Mouse (Mus musculus) Patski (cell line): ENCODE data around the gene Nmrk2. TPM values are rescaled to one million over a fixed set of nuclear protein-coding genes. Genes with fewer than 3 reads are reported as not detected.
A peak's percentile ranks its signal among the peaks of the same experiment; 100 is the strongest.
"Not testable (repeated sequence)": the region's sequence is repeated elsewhere in the genome, so short reads cannot be mapped to it uniquely, and the experiment has no call there.

Experiments
- ATAC-seq: fragments of 100-300 bp; one replicate; pipeline ENCODE4 v1.8.0; 2021
- CTCF ChIA-PET: fragments of 350-600 bp; sonication (Branson Sonifier 250); formaldehyde crosslinking; loops from one replicate; lab custom pipeline; 2022; ENCODE audit warnings: inconsistent platforms; lab: Charles Lee
- POLR2A ChIA-PET: fragments of 350-600 bp; sonication (Branson Sonifier 250); formaldehyde crosslinking; loops from one replicate; lab custom pipeline; 2022; ENCODE audit warnings: antibody characterized with exemption, inconsistent platforms; lab: Charles Lee
- DNase-seq: peaks from one replicate; pipeline ENCODE4 v3.0.0-alpha.2; 2011; ENCODE audit warnings: low read depth, low spot score
- H3K27me3 ChIP-seq: fragments of 371-371 bp; one replicate; pipeline ENCODE4 v1.5.1; 2021
- CTCF ChIP-seq: fragments of 100-300 bp; IDR thresholded peaks from one replicate; pipeline ENCODE4 v1.5.1; 2021
- in situ Hi-C: fragments of 300-500 bp; cut with MboI; formaldehyde crosslinking; loops from 3 replicates; pipeline ENCODE4 v1.11.1; 2018; ENCODE audit warnings: low pct_unique_long_range_greater_than_20kb, mixed read lengths
- polyA plus RNA-seq: library from polyadenylated mRNA; unstranded; gene quantifications from one replicate; pipeline ENCODE4 v1.2.3, GENCODE M21; 2021

The Nmrk2 gene
- polyA plus RNA-seq, 1 experiment from 2014 or later = 0.14 TPM

DNA sequence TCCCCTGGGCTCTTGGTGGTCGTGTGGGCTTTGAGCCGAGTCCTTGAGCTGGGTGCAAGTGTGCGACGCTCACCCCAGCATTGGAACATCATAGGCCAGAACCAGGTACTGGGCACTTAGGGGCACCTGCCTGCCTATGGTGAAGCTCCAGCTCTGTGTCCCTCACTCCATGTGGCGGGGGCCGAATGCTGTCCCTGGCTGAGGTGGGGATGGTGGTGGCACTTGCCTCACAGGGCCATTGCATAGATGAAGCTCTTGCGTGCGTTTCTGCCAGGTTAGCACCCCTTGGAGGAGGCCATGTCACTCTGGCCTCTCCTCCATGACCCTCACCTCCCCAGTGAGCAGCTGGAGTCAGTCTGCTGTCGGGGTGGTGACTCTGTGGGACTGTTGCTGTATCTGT lies 14.7 kb downstream of the Nmrk2 start:
- DNase-seq = no peak

DNA sequence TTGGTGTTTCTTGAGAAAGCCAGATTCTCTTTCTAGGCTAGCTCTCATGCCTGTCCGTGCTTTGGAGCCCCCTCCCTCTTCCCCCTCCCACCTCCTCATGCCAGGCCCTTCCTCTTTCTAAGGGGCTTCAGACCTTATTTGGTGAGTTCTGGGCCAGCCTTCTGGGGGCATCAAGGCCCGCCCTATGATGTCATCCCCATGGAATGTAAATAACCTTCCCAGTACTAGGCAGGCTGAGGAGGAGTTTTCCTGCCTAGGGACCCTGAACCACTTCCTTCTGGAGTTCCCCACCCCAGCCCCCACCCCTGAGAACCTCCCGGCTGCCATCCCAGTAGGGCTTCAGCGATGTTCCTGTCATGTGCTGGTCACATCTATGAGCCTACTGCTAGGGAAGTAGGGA lies 17.1 kb downstream of the Nmrk2 start:
- ATAC-seq (no peak), DNase-seq (no peak)
- TF ChIP-seq CTCF = no peak
- H3K27me3 ChIP-seq = no peaks in the 10 kb centered on the region
- POLR2A ChIA-PET = no interaction called here
- CTCF ChIA-PET = interaction anchor here (1.1 kb wide), 1 partner anchor 38 kb away, joined by 4 read pairs; no protein-coding TSS in a partner anchor
- in situ Hi-C loops = no loop called here

More for the DNA sequence above, 14.7 kb downstream of the Nmrk2 start:
- ChIA-PET CTCF (no interaction called here), POLR2A (interaction anchor here (0.6 kb wide), 1 partner anchor 50 kb away, joined by 5 read pairs; no protein-coding TSS in a partner anchor)
- no peak for ATAC-seq
- no peak for TF ChIP-seq CTCF
- no peaks in the 10 kb centered on the region for H3K27me3 ChIP-seq
- in situ Hi-C loops = no loop called here

DNA sequence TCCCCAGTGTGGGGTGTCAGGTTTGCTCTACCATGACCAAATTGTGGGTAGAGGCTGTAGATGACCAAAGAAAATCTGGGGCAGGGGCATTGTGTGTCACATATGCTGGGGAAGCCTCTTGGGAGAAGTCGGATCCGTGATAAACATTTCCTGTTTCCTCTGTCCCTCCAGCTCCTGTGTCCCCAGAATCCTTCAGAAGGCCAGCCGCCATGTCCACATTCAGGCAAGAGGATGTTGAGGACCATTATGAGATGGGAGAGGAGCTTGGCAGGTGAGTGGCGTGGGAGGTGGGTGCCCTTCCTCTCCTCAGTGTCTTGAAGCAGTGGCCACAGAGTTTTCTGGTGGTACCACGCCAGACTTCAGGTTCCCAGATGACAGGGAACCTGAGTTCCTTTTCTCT lies 18.0 kb downstream of the Nmrk2 start, which contains the start of gene 4930442H23Rik:
Gene 4930442H23Rik, minus strand, starts transcription at position 45 of the 400 bp plus-strand sequence.
- in situ Hi-C loops = no loop called here
- POLR2A ChIA-PET = interaction anchor here (1.4 kb wide), 1 partner anchor 9 kb away, joined by 6 read pairs; no protein-coding TSS in a partner anchor
- CTCF ChIA-PET = interaction anchor here (0.8 kb wide), 1 partner anchor 105 kb away, joined by 3 read pairs; no protein-coding TSS in a partner anchor
- DNase-seq = no peak
- no peaks in the 10 kb centered on the region for H3K27me3 ChIP-seq
- no peak for ATAC-seq
- TF ChIP-seq CTCF = no peak

DNA sequence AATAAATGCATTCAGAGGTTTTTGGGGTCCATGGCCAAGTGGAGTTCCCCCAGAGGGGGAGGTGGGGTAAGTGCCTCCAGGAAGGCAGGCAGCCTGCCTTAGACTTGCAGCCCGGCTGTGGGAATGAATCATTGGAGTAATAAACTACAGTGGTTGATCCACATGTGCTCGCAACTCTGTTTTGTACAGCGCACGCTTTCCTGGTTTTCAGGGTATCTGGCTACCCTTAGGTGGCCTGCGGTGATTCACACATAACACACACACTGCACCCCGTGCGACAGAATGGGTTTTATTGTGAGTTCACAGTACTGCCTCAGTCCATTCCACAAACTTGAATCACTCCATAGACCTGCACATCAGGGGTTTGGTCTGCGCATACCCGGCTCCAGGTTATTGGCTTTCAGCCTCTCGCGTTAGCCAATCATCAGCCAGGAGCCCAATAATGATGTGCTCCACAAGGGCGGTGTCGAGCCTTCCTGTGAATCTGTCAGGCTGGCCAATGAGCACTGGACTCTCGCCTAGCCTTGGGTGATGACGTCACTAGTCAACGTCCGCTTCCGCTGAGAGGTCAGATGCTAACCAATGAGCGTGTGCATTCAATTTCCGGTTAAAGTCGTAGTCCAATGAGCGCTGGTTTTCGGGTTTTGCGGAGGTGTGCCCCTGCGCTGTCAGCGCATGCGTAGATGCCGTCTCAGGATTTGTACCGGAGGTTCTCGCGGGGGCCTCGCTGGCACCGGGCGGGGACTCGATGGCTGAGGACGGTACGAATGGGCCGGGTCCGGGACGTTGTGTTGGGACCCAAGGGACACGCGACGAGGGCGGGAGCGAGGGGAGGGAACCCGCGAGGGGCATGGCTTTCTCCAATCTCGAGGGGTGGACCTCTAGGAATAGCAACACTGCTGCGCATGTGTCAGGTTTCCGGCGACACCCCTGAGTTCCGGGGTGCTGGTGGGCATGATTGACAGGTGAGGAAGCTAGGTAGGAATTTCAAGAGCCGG lies 19.2 kb downstream of the Nmrk2 start, which contains the start of gene Dapk3:
Gene Dapk3, plus strand, starts transcription at position 670 of the 998 bp plus-strand sequence.
- no peaks in the 10 kb centered on the region for H3K27me3 ChIP-seq
- in situ Hi-C loops = no loop called here
- TF ChIP-seq CTCF = no peak
- DNase-seq (peak; percentile 99), ATAC-seq (peak; percentile 80)
- ChIA-PET POLR2A (interaction anchor here (1.4 kb wide), 1 partner anchor 10 kb away, joined by 6 read pairs; no protein-coding TSS in a partner anchor), CTCF (no interaction called here)

DNA sequence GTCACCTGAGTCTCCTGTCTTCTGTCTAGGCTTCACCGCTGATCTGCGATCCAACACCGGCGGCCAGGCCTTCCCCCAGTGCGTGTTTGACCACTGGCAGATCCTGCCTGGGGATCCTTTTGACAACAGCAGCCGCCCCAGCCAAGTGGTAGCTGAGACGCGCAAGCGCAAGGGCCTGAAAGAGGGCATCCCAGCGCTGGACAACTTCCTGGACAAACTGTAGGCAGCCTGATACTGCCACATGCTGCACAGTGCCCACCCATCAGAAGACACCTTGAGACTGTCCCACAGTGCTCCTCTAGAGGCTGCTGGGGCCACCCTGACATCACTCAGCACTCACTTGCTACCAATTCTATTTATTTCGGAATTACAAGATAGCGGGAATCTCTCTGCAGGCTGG lies 20.0 kb downstream of the Nmrk2 start:
- in situ Hi-C loops, ATAC-seq, CTCF ChIA-PET, H3K27me3 ChIP-seq, DNase-seq, POLR2A ChIA-PET: not testable (repeated sequence)

DNA sequence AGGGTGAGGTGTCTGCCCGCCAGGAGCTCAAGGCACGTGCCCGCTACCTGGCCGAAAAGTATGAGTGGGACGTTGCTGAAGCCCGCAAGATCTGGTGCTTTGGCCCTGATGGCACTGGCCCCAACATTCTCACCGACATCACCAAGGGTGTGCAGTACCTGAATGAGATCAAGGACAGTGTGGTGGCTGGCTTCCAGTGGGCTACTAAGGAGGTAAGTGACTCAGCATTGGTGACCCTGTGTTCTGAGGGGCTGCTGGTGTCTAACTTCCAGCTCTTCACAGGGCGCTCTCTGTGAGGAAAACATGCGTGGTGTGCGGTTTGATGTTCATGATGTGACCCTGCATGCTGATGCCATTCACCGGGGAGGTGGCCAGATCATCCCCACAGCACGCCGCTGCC lies 20.9 kb downstream of the Nmrk2 start:
- ATAC-seq (no peak), DNase-seq (no peak)
- TF ChIP-seq CTCF = no peak
- POLR2A ChIA-PET = no interaction called here
- in situ Hi-C loops = no loop called here
- H3K27me3 ChIP-seq = no peaks in the 10 kb centered on the region
- CTCF ChIA-PET = no interaction called here

DNA sequence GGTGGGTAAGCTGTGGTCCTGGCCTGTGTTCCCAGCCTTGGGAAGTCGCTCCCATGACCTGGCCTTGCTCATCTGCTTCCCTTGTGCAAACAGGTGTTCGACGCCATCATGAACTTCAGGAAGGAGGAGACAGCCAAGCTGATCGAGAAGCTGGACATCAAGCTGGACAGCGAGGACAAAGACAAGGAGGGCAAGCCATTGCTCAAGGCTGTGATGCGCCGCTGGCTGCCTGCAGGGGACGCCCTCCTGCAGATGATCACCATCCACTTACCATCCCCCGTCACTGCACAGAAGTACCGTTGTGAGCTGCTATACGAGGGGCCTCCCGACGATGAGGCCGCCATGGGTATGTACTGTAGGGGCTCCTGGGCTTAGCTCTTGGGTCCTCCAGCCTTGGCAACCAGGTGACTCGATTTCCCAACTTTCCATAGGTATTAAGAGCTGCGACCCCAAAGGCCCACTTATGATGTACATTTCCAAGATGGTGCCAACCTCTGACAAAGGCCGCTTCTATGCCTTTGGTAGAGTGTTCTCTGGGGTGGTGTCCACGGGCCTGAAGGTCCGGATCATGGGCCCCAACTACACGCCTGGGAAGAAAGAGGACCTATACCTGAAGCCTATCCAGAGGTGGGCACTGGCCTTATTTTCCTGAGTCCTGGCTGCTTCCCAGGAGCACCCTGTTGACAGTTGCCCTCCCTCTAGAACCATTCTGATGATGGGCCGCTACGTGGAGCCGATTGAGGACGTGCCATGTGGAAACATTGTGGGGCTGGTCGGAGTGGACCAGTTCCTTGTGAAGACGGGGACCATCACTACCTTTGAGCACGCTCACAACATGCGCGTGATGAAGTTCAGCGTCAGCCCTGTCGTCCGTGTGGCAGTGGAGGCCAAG lies 22.2 kb downstream of the Nmrk2 start:
- in situ Hi-C loops = loop anchor here (5.0 to 10.0 kb wide), 3 partner anchors 105 to 255 kb away; partner anchors contain the start of gene Thop1
- no peak for DNase-seq
- no peaks in the 10 kb centered on the region for H3K27me3 ChIP-seq
- POLR2A ChIA-PET = interaction anchor here (1.0 kb wide), 1 partner anchor 70 kb away, joined by 3 read pairs; no protein-coding TSS in a partner anchor
- CTCF ChIA-PET = no interaction called here
- TF ChIP-seq CTCF = no peak
- no peak for ATAC-seq

DNA sequence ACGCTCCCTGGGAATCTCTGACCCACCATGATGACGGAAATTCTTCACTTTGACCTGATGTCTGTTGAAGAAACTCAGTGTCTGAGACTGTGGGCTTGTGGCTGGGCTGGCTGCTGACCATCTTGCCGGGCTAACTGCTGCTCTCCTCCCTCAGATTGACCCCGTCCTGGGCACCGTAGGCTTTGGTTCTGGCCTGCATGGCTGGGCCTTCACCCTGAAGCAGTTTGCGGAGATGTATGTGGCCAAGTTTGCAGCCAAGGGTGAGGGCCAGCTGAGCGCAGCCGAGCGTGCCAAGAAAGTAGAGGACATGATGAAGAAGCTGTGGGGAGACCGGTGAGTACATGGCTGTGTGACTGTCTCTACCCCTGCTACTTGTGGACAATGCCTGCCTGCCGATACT lies 22.9 kb downstream of the Nmrk2 start:
- no peak for DNase-seq
- in situ Hi-C loops = loop anchor here (5.0 to 10.0 kb wide), 3 partner anchors 104 to 254 kb away; partner anchors contain the start of gene Thop1
- no peak for TF ChIP-seq CTCF
- H3K27me3 ChIP-seq = no peaks in the 10 kb centered on the region
- CTCF ChIA-PET = no interaction called here
- ATAC-seq = no peak
- POLR2A ChIA-PET = interaction anchor here (1.0 to 1.9 kb wide), 2 partner anchors 11 to 69 kb away, joined by 3 to 6 read pairs; no protein-coding TSS in a partner anchor

DNA sequence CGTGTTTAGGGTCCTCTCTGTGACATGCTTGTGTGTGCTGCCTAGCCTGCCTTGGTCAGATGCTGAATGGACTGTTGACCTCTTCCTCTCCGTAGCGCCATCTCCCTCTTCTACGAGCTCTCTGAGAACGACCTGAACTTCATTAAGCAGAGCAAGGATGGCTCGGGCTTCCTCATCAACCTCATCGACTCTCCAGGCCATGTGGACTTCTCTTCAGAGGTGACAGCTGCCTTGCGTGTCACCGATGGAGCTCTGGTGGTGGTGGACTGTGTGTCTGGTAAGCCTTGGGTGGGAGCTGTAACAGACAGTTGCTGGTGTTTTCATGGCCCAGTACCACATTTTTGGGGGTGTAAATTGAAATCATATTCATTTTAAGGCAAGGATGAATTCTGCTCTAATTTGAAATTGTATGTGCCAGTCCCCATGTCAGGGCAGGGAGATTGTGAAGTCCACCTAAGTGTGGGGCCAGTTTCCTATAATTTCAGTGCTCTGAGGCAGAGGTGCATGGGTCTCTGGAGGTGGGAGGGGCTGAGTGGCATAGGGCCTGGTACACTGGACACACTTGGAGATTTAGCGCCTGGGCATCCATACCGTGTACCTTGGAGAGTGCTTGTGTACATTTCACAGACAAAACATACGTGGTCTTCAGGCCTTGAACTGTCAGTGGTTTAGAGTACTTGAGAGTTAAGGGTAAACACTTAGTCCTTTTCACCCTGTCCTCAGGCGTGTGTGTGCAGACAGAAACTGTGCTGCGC lies 23.7 kb downstream of the Nmrk2 start:
- in situ Hi-C loops = loop anchor here (5.0 to 10.0 kb wide), 3 partner anchors 103 to 253 kb away; partner anchors contain the start of gene Thop1
- H3K27me3 ChIP-seq = no peaks in the 10 kb centered on the region
- TF ChIP-seq CTCF = no peak
- ATAC-seq = no peak
- CTCF ChIA-PET = no interaction called here
- no peak for DNase-seq
- POLR2A ChIA-PET = interaction anchor here (1.9 kb wide), 1 partner anchor 12 kb away, joined by 6 read pairs; no protein-coding TSS in a partner anchor
